Mouse (Mus musculus): Measurements from ENCODE around the gene Mbnl2.

DNA sequence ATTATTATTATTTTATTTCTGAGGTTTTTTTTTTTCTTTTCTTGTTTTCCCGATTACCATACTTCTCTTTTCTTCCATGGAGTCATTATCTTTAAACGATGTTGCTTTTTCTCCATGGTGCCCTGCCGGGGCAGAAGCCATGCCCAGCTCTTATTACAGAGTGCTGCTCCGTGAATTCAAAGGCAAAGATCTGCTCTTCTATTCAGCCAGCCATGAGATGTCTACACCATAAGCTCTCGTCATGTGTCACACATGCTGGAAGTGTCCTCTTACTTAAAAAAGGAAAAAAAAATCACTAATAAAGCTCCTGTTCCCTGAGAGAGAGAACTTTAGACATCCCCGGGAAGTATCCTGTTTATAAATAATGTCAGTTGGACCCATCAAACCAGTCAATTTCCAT, 60.4 kb downstream of the Mbnl2 start:
- no peak for TF ChIP-seq CTCF (IDR thresholded peaks at IDR 0.05; ENCODE audit: extremely low read depth, insufficient read depth, insufficient read length, insufficient replicate concordance)
- no peak for TF ChIP-seq POLR2A (IDR thresholded peaks at IDR 0.05; ENCODE audit: low read depth, low read length)
